Mouse (Mus musculus) heart, embryonic 14.5 days (tissue): Measurements from ENCODE around the gene Tob1. TPM values are rescaled to one million over a fixed set of nuclear protein-coding genes. Genes with fewer than 3 reads are reported as not detected.
A peak's percentile ranks its signal among the peaks of the same experiment; 100 is the strongest.

Experiments
- ATAC-seq: fragments of 200-750 bp; cut with Nextera tagmentation; 2 replicates; pipeline ENCODE4 v1.8.0; 2017; ENCODE audit warnings: low read depth, moderate TSS enrichment; ENCODE audit not compliant: insufficient number of reproducible peaks, insufficient read depth, low FRiP score
- H3K27ac ChIP-seq, 2 experiments: fragments of 200-500 bp in 1 of 2; fragments of 300-500 bp in 1 of 2; sonication (generic) in 1 of 2; replicated peaks in 1 of 2; 2 replicates each; pipeline ENCODE4 v1.5.1; 2012 to 2014; ENCODE audit warnings: low read depth in 2 of 2, low read length in 2 of 2, control low read depth in 1 of 2, mild to moderate bottlenecking in 1 of 2, mixed read lengths in 1 of 2; ENCODE audit not compliant: control insufficient read depth in 1 of 2, insufficient read depth in 1 of 2
- H3K27me3 ChIP-seq: fragments of 300-500 bp; sonication (generic); 2 replicates; pipeline ENCODE4 v1.6.1; 2014; ENCODE audit warnings: mild to moderate bottlenecking, low read length, control low read depth; ENCODE audit not compliant: control insufficient read depth, insufficient read depth
- H3K36me3 ChIP-seq: fragments of 300-500 bp; sonication (generic); 2 replicates; pipeline ENCODE4 v1.6.1; 2014; ENCODE audit warnings: mild to moderate bottlenecking, control low read depth, low read length, mixed read lengths; ENCODE audit not compliant: control insufficient read depth, insufficient read depth
- H3K4me1 ChIP-seq, 2 experiments: fragments of 200-500 bp in 1 of 2; fragments of 300-500 bp in 1 of 2; sonication (generic) in 1 of 2; 2 replicates each; pipeline ENCODE4 v1.6.1; 2012 to 2014; ENCODE audit warnings: low read length in 2 of 2, control low read depth in 1 of 2, mixed read lengths in 1 of 2; ENCODE audit not compliant: control insufficient read depth in 2 of 2, insufficient read depth in 2 of 2
- H3K4me2 ChIP-seq: fragments of 300-500 bp; sonication (generic); 2 replicates; pipeline ENCODE4 v1.6.1; 2014; ENCODE audit warnings: mild to moderate bottlenecking, low read length
- H3K4me3 ChIP-seq, 2 experiments: fragments of 200-500 bp in 1 of 2; fragments of 300-500 bp in 1 of 2; sonication (generic) in 1 of 2; 2 replicates each; pipeline ENCODE4 v1.5.1; 2012 to 2014; ENCODE audit warnings: low read length in 2 of 2, mild to moderate bottlenecking in 2 of 2, control low read depth in 1 of 2, low read depth in 1 of 2, moderate library complexity in 1 of 2; ENCODE audit not compliant: control insufficient read depth in 1 of 2, insufficient read depth in 1 of 2
- H3K9ac ChIP-seq: fragments of 300-500 bp; sonication (generic); 2 replicates; pipeline ENCODE4 v1.6.1; 2014; ENCODE audit warnings: mild to moderate bottlenecking, low read length
- H3K9me3 ChIP-seq: fragments of 300-500 bp; sonication (generic); 2 replicates; pipeline ENCODE4 v1.6.1; 2016; ENCODE audit warnings: low read length, control low read depth; ENCODE audit not compliant: control insufficient read depth
- WGBS: fragments of 180-500 bp; shearing (Covaris S2); extraction: QIAGEN DNeasy Blood & Tissue Kit; methylation state at CpG from one replicate; pipeline ENCODE4 v1.1.7; 2014; 5-methylcytosine and 5-hydroxymethylcytosine counted together
- polyA plus RNA-seq: library from polyadenylated mRNA; unstranded; fragments of >200 nt; fragmentation: Nextera tagmentation; extraction: Ambion mirVana; gene quantifications from 2 replicates; pipeline ENCODE4 v1.2.1, GENCODE M21; 2014

Tob1 gene
- 38.2 and 40.9 TPM in 2 replicates for polyA plus RNA-seq

DNA sequence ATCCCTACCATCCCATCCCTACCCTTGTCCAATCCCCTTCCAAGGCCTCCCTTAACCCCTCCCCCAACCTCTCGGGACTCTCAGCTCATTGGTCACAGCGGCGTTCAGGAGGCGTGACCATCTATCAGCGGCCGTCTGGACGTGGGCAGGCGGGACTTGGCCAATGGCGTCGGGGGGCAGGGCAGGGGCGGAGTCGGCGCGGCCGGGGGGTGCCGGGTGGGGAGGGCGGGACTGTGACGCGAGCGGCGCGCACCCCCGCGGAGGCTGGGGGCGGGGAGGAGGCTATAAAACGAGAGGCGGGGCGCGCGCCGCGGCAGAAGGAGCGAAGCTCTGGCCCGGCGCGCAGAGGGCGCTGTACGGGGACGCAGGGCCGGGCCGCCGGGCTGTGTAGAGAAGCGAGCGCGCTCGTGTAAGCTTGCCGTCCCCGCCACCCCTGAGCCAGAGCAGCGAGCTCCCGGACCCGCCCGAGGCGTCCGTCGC, at the start of gene Tob1:
Gene Tob1 (plus strand): TSS at position 331 of the 480 bp plus-strand sequence.
- Histone ChIP-seq H3K27me3 (no peaks in the 10 kb centered on the region), H3K27ac (peak within 1 kb of the TSS; percentile 99), H3K36me3 (peaks cover 18% of the 10 kb centered on the region), H3K4me1 (peaks cover 2 to 14% of the 10 kb centered on the region in 2 experiments), H3K9ac (peak within 1 kb of the TSS; percentile 100), H3K4me3 (peak within 1 kb of the TSS; percentile 93 to 98), H3K4me2 (peak within 1 kb of the TSS; percentile 94), H3K9me3 (no peaks in the 10 kb centered on the region)
- peak; percentile 97 for ATAC-seq
- under 1% methylated on average over 50 of the region's 55 CpGs for WGBS

DNA sequence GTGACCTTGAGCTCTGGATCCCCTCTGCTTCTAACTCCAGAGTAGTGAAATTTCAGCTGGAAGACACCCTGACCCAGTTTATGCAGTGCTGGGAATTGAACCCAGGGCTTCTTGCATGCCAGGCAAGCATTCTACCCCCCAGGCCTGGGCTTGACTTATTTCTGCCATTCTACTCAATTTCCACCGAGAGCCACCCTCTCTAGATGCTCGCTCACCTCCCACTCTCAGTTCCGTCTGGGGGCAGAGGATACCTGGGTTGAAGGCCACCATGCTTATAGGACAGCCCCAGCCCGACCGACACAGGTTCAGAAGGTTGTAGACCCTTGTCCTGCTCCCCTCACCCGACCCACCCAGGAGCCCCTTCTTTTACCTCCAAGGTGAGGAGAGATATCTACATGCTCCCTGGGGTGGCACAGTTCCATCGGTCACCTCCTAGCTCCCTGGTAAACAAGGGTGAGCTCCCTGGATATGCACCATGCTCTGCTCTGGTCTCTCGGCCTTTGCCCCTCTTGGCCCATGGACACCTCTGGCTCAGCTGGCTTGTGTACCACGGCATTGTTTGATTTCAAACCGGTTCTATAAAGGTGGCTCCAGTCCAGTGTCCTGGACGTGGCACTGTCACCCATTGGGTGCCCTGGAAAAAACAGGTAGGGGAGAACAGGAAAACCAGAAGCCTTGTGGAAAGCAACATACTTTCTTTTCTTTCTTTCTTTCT, 49.2 kb upstream of the Tob1 start:
- 85% methylated on average over 11 of the region's 11 CpGs for WGBS
- H3K36me3 ChIP-seq = no peaks in the 10 kb centered on the region
- no peaks in the 10 kb centered on the region for H3K27me3 ChIP-seq
- peaks cover 28 to 34% of the 10 kb centered on the region in 2 experiments for H3K4me1 ChIP-seq
- H3K4me3 ChIP-seq = no peak overlapping the region
- H3K9ac ChIP-seq = no peak overlapping the region; the same call in 1 of the 2 replicates
- H3K4me2 ChIP-seq = no peak overlapping the region
- no peaks in the 10 kb centered on the region for H3K9me3 ChIP-seq
- ATAC-seq = no peak
- H3K27ac ChIP-seq = no peak overlapping the region

DNA sequence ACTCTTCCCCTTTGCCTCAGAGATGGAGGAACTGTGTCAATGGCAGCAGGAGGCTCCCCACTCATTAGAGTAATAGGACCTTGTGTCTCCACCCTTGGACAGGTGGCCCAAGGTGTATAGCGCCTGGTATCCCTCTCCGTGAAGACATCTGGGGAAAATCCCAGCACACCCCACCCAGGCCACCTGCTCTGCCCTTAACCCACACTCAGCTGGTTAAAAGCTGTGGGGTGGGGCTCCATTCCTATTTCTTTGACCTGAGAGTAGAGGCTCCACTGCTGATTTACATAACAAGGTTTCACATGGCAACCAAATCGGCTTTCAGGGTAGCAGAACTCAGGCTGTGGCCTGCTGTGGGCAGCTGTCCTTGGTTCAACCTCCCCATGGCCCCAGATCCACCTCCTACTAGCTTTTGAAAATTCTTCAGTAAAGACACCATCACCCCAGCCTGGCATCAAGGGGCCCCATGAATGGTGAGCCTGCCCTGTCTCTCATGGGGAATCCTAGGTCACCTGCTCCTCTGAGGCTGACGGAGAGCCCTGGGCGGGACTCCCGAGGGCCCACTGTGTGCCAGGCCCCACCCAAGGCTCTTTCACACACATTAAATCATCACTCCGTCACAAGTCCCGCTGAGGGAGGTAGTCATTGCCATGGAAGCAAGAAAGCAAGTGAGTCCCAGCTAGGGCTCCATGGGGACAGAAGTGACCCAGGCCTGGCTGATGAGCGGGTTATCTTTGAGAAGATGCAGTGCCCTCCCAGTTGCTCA, 48.1 kb upstream of the Tob1 start:
- Histone ChIP-seq H3K36me3 (no peaks in the 10 kb centered on the region), H3K4me2 (no peak overlapping the region), H3K27ac (no peak overlapping the region), H3K4me3 (no peak overlapping the region), H3K9me3 (no peaks in the 10 kb centered on the region), H3K27me3 (no peaks in the 10 kb centered on the region), H3K9ac (no peak overlapping the region), H3K4me1 (peaks cover 28 to 34% of the 10 kb centered on the region in 2 experiments)
- ATAC-seq = no peak
- WGBS = 81% methylated on average over 9 of the region's 9 CpGs

DNA sequence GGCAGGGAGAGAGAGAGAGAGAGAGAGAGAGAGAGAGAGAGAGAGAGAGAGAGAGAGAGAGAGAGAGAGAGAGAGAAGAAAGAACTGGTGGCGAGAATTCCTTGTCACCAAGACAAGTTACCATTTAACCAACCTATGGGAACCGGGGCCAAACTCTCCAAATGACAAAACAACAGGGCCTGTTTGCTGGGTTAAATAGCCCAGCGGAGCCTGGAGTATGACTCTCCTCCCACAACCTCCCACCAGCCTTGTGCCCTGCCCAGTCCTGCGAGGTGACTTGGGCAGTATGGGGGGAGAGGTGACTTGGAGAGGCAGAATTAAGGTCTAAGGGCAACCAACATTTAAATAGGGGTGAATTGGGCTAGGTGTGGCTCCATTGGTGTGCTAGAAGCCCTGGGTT, 45.5 kb upstream of the Tob1 start:
- 79% methylated on average over 4 of the region's 4 CpGs for WGBS
- Histone ChIP-seq H3K4me3 (no peak overlapping the region), H3K4me2 (no peak overlapping the region), H3K27ac (no peak overlapping the region), H3K27me3 (no peaks in the 10 kb centered on the region), H3K9ac (no peak overlapping the region), H3K4me1 (peaks cover 8 to 11% of the 10 kb centered on the region in 2 experiments), H3K36me3 (no peaks in the 10 kb centered on the region), H3K9me3 (no peaks in the 10 kb centered on the region)
- no peak for ATAC-seq

DNA sequence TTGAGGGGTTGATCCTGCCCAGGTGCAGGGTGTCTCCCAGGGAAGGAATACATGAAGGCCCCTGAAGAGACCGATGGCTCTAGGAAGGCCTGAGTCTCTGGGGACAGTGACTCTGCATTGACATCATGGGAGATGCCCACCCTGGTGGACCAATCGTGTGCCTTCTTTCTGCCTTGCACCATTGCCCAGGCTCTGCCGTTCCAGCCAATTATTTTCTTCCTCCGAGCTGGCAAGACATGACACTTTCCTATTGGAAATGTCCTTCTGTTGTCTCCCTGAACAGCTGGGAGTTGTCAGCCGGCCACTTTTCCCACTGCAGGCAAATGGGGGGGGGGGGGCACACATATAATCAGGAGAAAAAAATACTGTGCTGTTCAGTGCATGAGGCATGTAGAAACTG, 43.0 kb upstream of the Tob1 start:
- 62% methylated on average over 5 of the region's 5 CpGs for WGBS
- H3K27me3 ChIP-seq = no peaks in the 10 kb centered on the region
- H3K9me3 ChIP-seq = no peaks in the 10 kb centered on the region
- ATAC-seq = no peak
- no peaks in the 10 kb centered on the region for H3K4me1 ChIP-seq
- H3K9ac ChIP-seq = no peak overlapping the region
- H3K27ac ChIP-seq = no peak overlapping the region
- H3K36me3 ChIP-seq = no peaks in the 10 kb centered on the region
- H3K4me3 ChIP-seq = no peak overlapping the region
- H3K4me2 ChIP-seq = no peak overlapping the region

DNA sequence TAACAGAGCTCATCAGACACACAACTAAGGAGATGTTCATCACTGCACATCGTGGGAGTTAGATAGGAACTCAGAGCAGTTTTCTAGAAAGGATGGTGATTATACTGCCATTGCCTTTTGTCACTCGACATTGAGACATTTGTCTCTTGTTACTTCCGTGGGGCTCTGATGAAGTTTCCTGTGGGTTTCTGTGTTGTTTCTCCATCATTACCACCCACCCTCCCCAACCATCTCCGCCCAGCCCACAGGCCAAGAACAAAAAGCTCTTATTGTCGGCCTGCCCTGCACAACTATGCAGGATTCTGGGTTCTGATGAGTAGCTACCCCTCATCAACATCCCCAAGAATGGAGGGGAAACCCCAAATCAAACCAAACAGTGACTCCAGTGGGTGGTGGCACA, 41.7 kb upstream of the Tob1 start:
- H3K27ac ChIP-seq = no peak overlapping the region
- no peaks in the 10 kb centered on the region for H3K36me3 ChIP-seq
- no peak overlapping the region for H3K4me2 ChIP-seq
- H3K27me3 ChIP-seq = no peaks in the 10 kb centered on the region
- WGBS = 65% methylated on average over 5 of the region's 5 CpGs
- H3K4me3 ChIP-seq = no peak overlapping the region
- ATAC-seq = no peak
- peaks cover 0 to 6% of the 10 kb centered on the region in 2 experiments; a peak in 2 of 4 replicates for H3K4me1 ChIP-seq
- H3K9ac ChIP-seq = no peak overlapping the region
- H3K9me3 ChIP-seq = no peaks in the 10 kb centered on the region

DNA sequence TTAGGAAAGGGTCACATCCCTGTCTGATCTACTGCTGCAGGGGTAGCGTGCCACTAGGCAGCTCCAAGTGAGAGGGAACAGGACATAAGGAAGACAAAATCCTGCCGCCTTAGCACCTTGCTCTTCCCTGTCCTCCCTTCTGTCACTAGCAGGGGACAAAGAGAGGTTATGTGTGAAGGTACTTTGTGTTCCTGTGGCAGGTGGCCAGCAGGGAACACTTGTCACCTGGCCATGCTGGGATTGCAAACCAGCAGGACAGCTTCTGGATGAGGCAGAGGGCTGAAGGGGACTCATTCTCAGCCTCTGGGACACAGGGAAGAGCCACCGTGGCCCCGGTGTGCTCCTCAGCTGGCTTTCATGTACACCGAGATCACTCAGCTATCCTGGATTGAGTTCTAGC, 39.6 kb upstream of the Tob1 start:
- Histone ChIP-seq H3K27ac (no peak overlapping the region), H3K9me3 (no peaks in the 10 kb centered on the region), H3K9ac (no peak overlapping the region), H3K4me2 (no peak overlapping the region), H3K4me3 (no peak overlapping the region), H3K27me3 (no peaks in the 10 kb centered on the region), H3K36me3 (no peaks in the 10 kb centered on the region), H3K4me1 (peaks cover 8 to 19% of the 10 kb centered on the region in 2 experiments)
- no peak for ATAC-seq
- 84% methylated on average over 5 of the region's 5 CpGs for WGBS
